Mouse (Mus musculus) neural tube, embryonic 12.5 days (tissue): ENCODE measurements at regions not wholly inside any gene's neighbourhood (a gene's known extent, or its start where the extent isn't known, plus 50 kb on each side); places are given as distances from the start of the nearest gene placed in this dataset.

Experiments
- ATAC-seq: fragments of 200-750 bp; cut with Nextera tagmentation; 2 replicates; pipeline ENCODE4 v1.8.0; 2017; ENCODE audit warnings: low read depth, mild to moderate bottlenecking, moderate TSS enrichment, moderate library complexity; ENCODE audit not compliant: low FRiP score
- H3K27ac ChIP-seq: fragments of 300-500 bp; sonication (generic); 2 replicates; pipeline ENCODE4 v1.5.1; 2016
- H3K27me3 ChIP-seq: fragments of 300-500 bp; sonication (generic); replicated peaks from 2 replicates; pipeline ENCODE4 v1.6.1; 2016; ENCODE audit warnings: mild to moderate bottlenecking
- H3K36me3 ChIP-seq: fragments of 300-500 bp; sonication (generic); 2 replicates; pipeline ENCODE4 v1.6.1; 2016; ENCODE audit warnings: mild to moderate bottlenecking
- H3K4me1 ChIP-seq: fragments of 300-500 bp; sonication (generic); 2 replicates; pipeline ENCODE4 v1.6.1; 2016
- H3K4me2 ChIP-seq: fragments of 300-500 bp; sonication (generic); replicated peaks from 2 replicates; pipeline ENCODE4 v1.6.1; 2016; ENCODE audit warnings: mild to moderate bottlenecking
- H3K4me3 ChIP-seq: fragments of 300-500 bp; sonication (generic); 2 replicates; pipeline ENCODE4 v1.5.1; 2016
- H3K9ac ChIP-seq: fragments of 300-500 bp; sonication (generic); 2 replicates; pipeline ENCODE4 v1.6.1; 2016; ENCODE audit warnings: mild to moderate bottlenecking
- H3K9me3 ChIP-seq: fragments of 300-500 bp; sonication (generic); 2 replicates; pipeline ENCODE4 v1.6.1; 2016; ENCODE audit warnings: mild to moderate bottlenecking
- WGBS: fragments of 180-500 bp; shearing (Covaris S2); methylation state at CpG from one replicate; pipeline ENCODE4 v1.1.7; 2016; 5-methylcytosine and 5-hydroxymethylcytosine counted together

DNA sequence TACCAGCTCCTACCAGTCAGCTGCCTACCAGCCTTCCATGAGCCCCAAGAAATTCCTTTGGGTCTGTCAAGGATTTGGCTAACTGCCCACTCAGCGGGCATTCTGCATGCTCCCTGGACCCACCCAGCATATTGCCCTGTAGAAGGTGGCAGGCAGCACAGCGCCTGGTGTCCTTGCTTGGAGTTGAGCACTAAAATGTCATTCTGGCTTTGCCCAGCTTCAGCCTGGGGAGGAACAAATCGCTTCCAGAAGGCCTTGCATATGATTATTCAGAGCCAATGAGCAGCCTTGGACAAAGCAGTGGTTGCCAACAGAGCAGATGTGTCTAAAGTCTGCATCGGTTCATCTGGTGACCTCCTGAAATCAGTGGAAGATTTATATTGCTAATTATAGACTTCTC is 103.8 kb downstream of the Olig3 start:
- no peak overlapping the region for H3K27ac ChIP-seq
- peaks cover 34% of the 10 kb centered on the region; the same call in 1 of the 2 replicates for H3K27me3 ChIP-seq
- H3K4me2 ChIP-seq, result no peak overlapping the region
- peaks cover 3% of the 10 kb centered on the region for H3K4me1 ChIP-seq
- 51% methylated on average over 4 of the region's 4 CpGs for WGBS
- 0 out of 2 replicates have a peak, but pooled peaks have one; percentile 25 for ATAC-seq
- H3K4me3 ChIP-seq, result no peak overlapping the region
- H3K9me3 ChIP-seq, result no peaks in the 10 kb centered on the region
- no peaks in the 10 kb centered on the region for H3K36me3 ChIP-seq
- H3K9ac ChIP-seq, result no peak overlapping the region

DNA sequence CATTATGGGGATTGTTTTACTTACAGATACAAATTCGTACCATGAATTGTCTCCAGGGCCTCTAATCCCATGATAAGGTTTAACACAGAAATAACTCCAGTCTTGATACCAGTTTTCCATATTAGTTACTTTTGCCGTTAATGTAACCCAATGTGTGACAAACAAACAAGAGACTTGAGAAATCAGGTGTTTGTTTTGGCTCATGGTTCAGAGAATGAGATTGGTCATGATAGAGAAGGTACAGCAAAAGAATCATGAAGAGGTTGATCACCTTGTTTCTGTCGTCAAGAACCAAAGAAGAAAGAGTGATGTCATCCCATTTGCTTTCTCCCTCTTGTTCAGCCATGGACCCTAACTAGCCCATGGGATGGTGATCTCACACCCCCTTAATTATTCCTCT is 107.5 kb downstream of the Olig3 start:
- WGBS, result 76% methylated on average over 3 of the region's 3 CpGs
- no peaks in the 10 kb centered on the region for H3K9me3 ChIP-seq
- H3K27ac ChIP-seq, result no peak overlapping the region
- peaks cover 3% of the 10 kb centered on the region for H3K4me1 ChIP-seq
- no peak overlapping the region for H3K4me3 ChIP-seq
- no peaks in the 10 kb centered on the region for H3K36me3 ChIP-seq
- peaks cover 16% of the 10 kb centered on the region; the same call in 1 of the 2 replicates for H3K27me3 ChIP-seq
- H3K4me2 ChIP-seq, result no peak overlapping the region
- no peak for ATAC-seq
- no peak overlapping the region for H3K9ac ChIP-seq

DNA sequence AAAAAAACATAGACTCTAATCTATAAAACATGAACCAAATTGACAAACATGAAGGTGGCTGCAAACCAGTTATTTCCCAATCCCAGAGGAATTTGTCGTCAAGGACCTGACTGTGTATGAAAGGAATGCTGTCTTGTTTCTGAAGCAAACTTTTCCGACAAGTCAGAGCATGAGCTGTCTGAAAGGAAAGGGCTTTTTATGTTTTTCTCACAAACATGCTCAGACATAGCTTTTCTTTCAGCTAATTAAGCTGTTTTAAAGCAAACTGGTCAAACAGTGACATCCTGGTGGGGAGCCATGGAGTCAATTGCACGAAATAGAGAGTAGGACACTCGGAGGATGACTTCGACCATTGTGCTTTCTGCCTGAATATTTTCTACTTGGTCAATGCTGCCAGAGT is 108.2 kb downstream of the Olig3 start:
- WGBS, result 16% methylated on average over 5 of the region's 5 CpGs
- peaks cover 3% of the 10 kb centered on the region; the same call in 1 of the 2 replicates for H3K4me1 ChIP-seq
- no peak for ATAC-seq
- no peak overlapping the region for H3K9ac ChIP-seq
- H3K4me3 ChIP-seq, result no peak overlapping the region
- no peak overlapping the region for H3K4me2 ChIP-seq
- no peaks in the 10 kb centered on the region for H3K9me3 ChIP-seq
- H3K27ac ChIP-seq, result no peak overlapping the region
- peaks cover 16% of the 10 kb centered on the region; the same call in 1 of the 2 replicates for H3K27me3 ChIP-seq
- H3K36me3 ChIP-seq, result no peaks in the 10 kb centered on the region

DNA sequence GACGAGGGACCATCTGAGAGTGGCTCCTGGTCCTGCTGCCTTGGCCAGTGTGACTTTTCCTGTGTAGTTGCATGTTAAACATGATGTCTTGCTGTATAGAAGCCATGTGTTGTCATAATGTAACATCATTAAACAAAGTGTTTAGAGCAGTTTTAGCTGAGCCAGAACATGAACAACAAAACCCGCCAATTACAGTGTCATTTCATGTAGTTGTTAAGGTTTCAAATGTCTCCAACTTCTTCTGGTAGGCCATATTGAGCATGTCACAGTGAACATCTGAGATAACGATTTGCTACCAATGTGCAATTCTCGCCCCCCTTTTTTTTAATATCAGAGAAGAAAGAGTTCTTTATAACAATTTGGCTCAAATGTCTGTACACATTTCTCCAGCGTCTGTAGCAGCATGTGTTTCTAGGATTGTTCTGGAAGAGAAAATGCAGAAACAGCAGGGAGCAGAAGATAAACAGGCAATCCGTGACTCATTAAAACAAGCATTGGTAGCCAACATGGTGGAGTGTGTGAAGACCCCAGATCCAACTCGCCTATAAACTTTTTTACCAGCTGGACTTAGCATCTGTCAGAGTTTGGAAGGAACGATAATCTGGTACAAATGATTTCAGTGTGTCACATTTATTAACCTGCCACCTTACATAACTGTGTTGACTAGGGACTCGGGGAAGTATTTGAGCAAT is 115.2 kb downstream of the Olig3 start:
- 70% methylated on average over 9 of the region's 9 CpGs for WGBS
- Histone ChIP-seq H3K36me3 (no peaks in the 10 kb centered on the region), H3K9me3 (no peaks in the 10 kb centered on the region), H3K4me1 (no peaks in the 10 kb centered on the region), H3K4me2 (no peak overlapping the region), H3K27ac (no peak overlapping the region), H3K4me3 (no peak overlapping the region), H3K9ac (no peak overlapping the region), H3K27me3 (peaks cover 18% of the 10 kb centered on the region)
- no peak for ATAC-seq

DNA sequence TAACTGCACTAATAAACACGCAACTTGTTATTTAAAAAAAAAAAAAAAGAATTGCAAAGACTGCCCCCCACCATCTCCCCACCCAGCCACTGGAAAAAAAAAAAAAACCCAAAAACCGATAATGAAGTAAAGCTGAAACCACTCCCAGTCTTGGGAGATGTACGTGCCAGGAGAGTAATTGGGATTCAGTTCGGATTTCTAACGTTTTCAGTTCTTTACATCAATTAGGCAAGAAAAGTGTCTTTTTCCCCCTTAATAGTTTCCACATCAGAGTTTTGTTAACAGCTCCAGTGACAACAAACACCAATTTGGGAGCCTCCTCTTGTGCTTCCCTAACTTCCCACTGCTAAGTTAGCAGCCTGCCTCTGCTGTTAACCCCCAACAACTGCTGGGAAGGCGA is 115.7 kb downstream of the Olig3 start:
- WGBS, result 49% methylated on average over 6 of the region's 6 CpGs
- Histone ChIP-seq H3K4me3 (no peak overlapping the region), H3K9me3 (no peaks in the 10 kb centered on the region), H3K27me3 (peaks cover 18% of the 10 kb centered on the region), H3K36me3 (no peaks in the 10 kb centered on the region), H3K4me1 (no peaks in the 10 kb centered on the region), H3K9ac (no peak overlapping the region), H3K27ac (no peak overlapping the region), H3K4me2 (no peak overlapping the region)
- ATAC-seq, result no peak

DNA sequence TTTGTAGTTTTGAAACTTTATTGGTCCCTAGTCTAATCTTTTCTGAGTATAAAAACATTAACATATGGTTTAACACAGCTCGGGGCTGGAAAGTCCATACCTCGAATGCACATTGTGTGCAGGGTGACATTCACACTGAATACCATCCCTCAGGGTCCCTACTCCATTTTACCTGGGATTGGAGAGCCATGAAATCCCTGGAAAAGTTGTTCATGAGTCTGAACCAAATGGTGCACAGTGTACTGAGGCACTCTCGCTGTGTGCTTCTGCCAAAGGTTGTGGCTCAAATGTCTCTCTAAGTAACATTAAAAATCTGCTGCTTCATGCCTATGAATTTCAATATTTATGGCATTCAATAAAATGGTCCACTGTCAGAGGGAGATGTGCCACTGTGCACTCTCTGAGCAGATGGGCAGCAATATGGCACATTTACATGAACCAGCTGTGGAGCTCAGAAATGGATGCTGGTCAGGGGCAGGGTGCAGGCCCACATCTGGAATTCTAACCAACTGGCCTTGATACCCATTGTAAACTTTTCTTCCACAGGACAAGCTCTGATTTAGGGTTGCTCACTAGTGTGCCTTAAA is 116.7 kb downstream of the Olig3 start:
- no peak for ATAC-seq
- no peak overlapping the region for H3K4me2 ChIP-seq
- no peaks in the 10 kb centered on the region for H3K4me1 ChIP-seq
- H3K4me3 ChIP-seq, result no peak overlapping the region
- no peak overlapping the region for H3K9ac ChIP-seq
- WGBS, result 70% methylated on average over 3 of the region's 3 CpGs
- no peaks in the 10 kb centered on the region for H3K9me3 ChIP-seq
- peaks cover 18% of the 10 kb centered on the region for H3K27me3 ChIP-seq
- no peak overlapping the region for H3K27ac ChIP-seq
- no peaks in the 10 kb centered on the region for H3K36me3 ChIP-seq

DNA sequence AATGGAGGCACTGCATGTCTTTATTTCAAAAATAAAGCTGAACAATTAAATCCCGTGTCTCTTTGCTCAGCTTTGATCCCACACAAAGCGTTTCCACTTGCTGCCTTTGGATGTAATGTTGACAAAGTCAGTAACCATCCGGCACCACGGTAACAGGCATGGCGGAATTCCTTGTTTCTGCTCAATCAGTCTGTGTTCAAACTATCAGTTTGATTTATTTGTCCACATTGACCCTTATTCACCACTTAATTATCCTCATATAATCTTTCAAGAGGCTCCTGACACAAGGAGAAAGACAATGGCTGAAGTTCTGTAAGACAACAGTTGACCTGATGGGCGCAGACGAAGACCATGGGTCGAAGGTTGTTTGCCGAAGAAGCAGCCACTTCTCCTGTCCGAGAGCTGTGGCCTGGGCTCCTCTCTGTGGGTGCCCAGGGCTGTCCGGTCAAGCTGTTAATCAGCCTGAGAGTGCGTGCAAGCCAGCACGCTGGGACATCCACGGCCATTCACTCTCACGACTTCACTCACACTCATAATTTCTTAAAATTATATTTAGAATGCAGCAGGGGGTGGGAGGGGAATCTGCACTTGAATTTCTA is 106.1 kb upstream of the Ifngr1 start:
- Histone ChIP-seq H3K27me3 (peaks cover 44% of the 10 kb centered on the region), H3K4me1 (peaks cover 3% of the 10 kb centered on the region), H3K27ac (no peak overlapping the region), H3K36me3 (no peaks in the 10 kb centered on the region), H3K9me3 (no peaks in the 10 kb centered on the region), H3K9ac (no peak overlapping the region), H3K4me3 (no peak overlapping the region), H3K4me2 (peak overlapping the region; percentile 35; the same call in 1 of the 2 replicates)
- 14% methylated on average over 15 of the region's 15 CpGs for WGBS
- peak; percentile 43; the same call in 1 of the 2 replicates for ATAC-seq

DNA sequence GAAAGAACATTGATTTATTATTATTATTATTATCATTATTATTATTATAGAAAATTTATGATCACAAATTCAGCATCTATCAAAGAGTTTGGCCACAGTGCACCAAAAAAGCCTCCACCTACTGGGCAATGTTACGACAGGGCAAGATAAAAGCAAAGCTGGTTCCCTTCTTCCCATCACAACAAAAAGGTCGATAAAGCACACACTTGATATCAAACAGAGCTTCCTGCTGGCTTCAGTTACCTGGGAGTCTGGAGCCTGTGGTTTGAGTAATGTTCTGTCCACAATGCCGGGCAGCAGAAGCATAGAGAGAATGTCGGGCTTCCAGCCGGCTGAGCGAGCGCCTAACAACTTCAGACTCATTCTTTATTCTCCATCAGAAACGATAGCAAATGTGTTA is 101.2 kb upstream of the Ifngr1 start:
- Histone ChIP-seq H3K4me3 (no peak overlapping the region), H3K27ac (no peak overlapping the region), H3K4me2 (no peak overlapping the region), H3K9ac (no peak overlapping the region), H3K9me3 (no peaks in the 10 kb centered on the region), H3K36me3 (no peaks in the 10 kb centered on the region), H3K4me1 (no peaks in the 10 kb centered on the region), H3K27me3 (peaks cover 64% of the 10 kb centered on the region)
- no peak for ATAC-seq
- WGBS, result 31% methylated on average over 8 of the region's 8 CpGs

DNA sequence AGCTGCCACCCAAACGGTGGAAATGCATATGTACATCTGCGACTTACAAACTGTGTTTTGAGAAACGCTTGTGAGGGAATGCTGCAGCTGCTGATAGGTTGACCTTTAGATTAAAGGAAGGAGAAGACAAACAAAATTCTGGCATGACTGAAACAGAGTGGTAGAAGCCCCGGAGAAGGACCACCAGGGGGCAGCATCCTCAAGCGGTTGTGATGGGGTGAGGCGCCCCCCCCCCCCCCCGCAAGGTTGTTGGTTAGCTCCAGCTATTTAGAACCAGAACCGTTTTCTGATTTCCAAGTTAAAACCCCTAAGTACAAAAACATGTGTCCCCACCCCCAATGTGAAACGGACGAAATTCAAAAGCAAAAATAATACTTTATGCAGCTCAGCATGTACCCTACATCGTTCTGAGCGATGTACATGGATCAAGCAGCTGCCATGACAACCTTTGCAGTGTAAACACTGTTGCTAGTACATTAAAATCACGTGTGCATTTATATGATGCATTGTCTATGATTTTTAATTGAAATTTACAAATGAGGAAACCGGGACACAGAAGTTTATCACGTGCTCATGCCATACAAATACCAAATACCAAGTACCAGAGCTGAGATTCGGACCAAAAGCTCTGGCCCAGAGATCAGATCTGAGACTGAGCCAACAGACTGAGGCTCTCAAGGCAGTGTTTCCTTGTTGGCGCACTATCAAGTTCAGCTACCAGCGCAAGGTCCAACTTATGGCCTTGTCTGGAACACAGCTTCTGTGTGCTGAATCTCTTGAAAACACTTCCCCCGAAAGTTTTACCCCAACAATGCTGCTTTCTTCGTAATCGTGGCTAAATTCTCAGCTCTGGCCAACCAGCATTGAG is 100.0 kb upstream of the Ifngr1 start:
- Histone ChIP-seq H3K4me2 (no peak overlapping the region), H3K36me3 (no peaks in the 10 kb centered on the region), H3K4me1 (no peaks in the 10 kb centered on the region), H3K4me3 (no peak overlapping the region), H3K27me3 (peaks cover 67% of the 10 kb centered on the region), H3K9ac (no peak overlapping the region), H3K9me3 (no peaks in the 10 kb centered on the region), H3K27ac (no peak overlapping the region)
- 63% methylated on average over 21 of the region's 21 CpGs for WGBS
- no peak for ATAC-seq

DNA sequence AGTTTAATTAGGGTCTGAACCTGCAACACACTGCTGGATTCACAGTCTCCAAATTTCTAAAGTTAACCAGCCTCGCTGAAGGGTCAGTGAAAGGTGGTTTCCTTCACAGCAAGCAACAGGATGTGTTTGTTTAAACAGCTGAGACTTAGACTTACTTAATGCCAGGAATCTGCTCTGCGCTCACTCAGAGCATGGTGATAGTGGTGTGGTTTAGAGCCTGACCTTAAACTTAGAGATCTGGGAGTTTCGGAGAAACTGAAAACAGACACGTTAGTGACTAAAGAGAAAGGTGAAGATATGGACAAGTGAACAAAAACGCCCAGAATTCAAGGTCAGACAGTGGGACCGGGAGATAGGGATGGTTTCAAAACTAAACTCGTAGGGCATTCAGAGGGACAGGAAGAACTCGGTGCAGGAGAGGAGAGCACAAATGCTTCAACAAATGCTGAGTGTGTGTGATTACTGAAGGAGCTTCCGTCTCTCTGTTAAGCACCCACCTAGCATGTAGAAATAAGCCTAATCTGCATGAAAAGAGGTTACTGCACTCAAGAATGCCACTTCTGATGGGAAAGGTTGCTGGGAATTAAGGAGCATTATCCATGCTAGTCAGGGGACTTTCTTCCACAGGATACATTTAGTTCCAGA is 97.2 kb upstream of the Ifngr1 start:
- Histone ChIP-seq H3K4me3 (no peak overlapping the region), H3K27me3 (peaks cover 39% of the 10 kb centered on the region), H3K4me1 (no peaks in the 10 kb centered on the region), H3K36me3 (no peaks in the 10 kb centered on the region), H3K4me2 (no peak overlapping the region), H3K27ac (no peak overlapping the region), H3K9me3 (no peaks in the 10 kb centered on the region), H3K9ac (no peak overlapping the region)
- ATAC-seq, result no peak
- WGBS, result 37% methylated on average over 9 of the region's 9 CpGs

DNA sequence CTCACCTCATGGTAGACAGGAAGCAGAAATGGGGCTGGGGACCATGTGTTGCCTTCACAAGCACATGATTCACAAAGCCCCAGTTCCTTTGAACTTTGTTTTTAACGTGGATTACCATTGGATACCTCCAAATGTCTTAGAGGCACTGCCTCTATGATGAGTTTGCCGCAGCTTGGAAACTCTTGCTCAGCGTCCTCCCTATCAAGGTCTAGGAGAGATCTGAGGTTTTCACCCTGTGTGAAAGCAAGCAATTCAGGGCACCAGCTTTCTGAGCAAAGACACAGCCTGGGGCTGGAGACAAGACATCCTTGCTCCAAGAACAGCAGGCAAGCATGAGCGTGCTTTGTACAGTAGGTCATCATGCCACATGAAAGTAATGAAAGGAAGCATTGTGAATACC is 93.6 kb upstream of the Ifngr1 start:
- no peak for ATAC-seq
- 80% methylated on average over 4 of the region's 4 CpGs for WGBS
- H3K36me3 ChIP-seq, result no peaks in the 10 kb centered on the region

DNA sequence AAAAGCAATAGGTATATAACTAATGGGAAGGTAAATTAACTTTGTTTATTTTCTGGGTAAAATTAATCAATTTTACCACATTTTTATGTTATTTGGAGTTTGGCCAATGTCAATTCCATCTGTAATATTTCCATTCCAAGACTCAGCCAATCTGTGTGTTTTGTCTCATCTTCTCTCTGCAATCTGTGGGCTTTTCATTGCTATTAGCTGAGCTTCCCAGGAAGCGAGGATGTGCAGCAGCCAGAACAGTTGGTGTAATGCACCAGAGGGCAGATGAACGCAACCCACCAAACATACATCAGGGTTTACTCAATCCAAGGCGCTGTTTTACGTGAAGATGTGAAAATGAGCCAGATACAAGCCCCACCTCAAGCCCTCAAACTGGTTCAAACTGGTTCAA is 88.9 kb upstream of the Ifngr1 start:
- 94% methylated on average over 4 of the region's 4 CpGs for WGBS
- no peak overlapping the region for H3K4me2 ChIP-seq
- no peaks in the 10 kb centered on the region for H3K9me3 ChIP-seq
- no peaks in the 10 kb centered on the region for H3K36me3 ChIP-seq
- ATAC-seq, result no peak
- no peaks in the 10 kb centered on the region for H3K27me3 ChIP-seq
- H3K9ac ChIP-seq, result no peak overlapping the region
- no peak overlapping the region for H3K4me3 ChIP-seq
- H3K27ac ChIP-seq, result no peak overlapping the region
- no peaks in the 10 kb centered on the region for H3K4me1 ChIP-seq

More for the DNA sequence above, 93.6 kb upstream of the Ifngr1 start:
- H3K27ac ChIP-seq, result no peak overlapping the region
- no peaks in the 10 kb centered on the region for H3K4me1 ChIP-seq
- H3K9me3 ChIP-seq, result no peaks in the 10 kb centered on the region
- peaks cover 19% of the 10 kb centered on the region for H3K27me3 ChIP-seq
- no peak overlapping the region for H3K4me3 ChIP-seq
- no peak overlapping the region for H3K9ac ChIP-seq
- no peak overlapping the region for H3K4me2 ChIP-seq
